Mouse (Mus musculus) E14TG2a.4 (cell line): Measurements from ENCODE around the gene Atrnl1.

Source experiments
- CTCF ChIP-seq: conservative IDR thresholded peaks from 2 replicates; pipeline ENCODE4 v1.5.1; 2014; ENCODE audit warnings: low read length
- POU5F1 ChIP-seq: IDR thresholded peaks from 2 replicates; pipeline ENCODE4 v1.6.1; 2014; ENCODE audit warnings: low read length, borderline replicate concordance

DNA sequence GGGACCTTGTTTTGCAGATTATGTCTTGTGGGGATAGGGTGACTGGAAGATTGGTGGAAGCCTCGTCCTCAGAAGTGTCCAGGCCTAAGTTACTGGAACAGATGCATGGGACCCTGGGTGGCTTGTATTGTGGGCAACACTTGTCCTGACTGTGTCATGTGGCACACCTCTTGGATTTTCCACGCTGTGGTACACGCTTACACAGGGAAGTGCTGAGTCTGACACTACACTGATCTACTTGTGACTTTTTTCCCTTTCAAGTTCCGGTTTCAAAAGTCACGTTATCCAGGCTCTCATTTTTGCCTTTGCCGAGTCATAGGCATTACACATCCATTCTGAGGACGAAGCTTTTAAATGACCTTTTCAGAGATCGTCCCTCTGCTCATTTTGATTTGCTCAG is 314.0 kb downstream of the Atrnl1 start:
- no peak for TF ChIP-seq POU5F1
- TF ChIP-seq CTCF = no peak
